Mouse (Mus musculus) heart, adult 2 months (tissue): ENCODE data around the gene Smim8. TPM values are rescaled to one million over a fixed set of nuclear protein-coding genes. Genes with fewer than 3 reads are reported as not detected.

Experiments used
- DNase-seq, 2 experiments: peaks; one replicate each; pipeline ENCODE4 v3.0.0; 2021
- H3K27ac ChIP-seq: fragments of 200-600 bp; 2 replicates; pipeline ENCODE4 v1.8.1; 2022
- H3K27me3 ChIP-seq: fragments of 200-500 bp; 2 replicates; pipeline ENCODE4 v1.6.1; 2012; ENCODE audit warnings: mild to moderate bottlenecking, low read length, inconsistent platforms, mixed read lengths; ENCODE audit not compliant: control insufficient read depth, insufficient read depth
- H3K36me3 ChIP-seq: fragments of 200-500 bp; 2 replicates; pipeline ENCODE4 v1.6.1; 2012; ENCODE audit warnings: low read length, inconsistent platforms; ENCODE audit not compliant: control insufficient read depth, insufficient read depth
- H3K4me1 ChIP-seq: fragments of 200-500 bp; 2 replicates; pipeline ENCODE4 v1.6.1; 2011; ENCODE audit warnings: low read length; ENCODE audit not compliant: control insufficient read depth, insufficient read depth
- H3K4me3 ChIP-seq: fragments of 200-600 bp; 2 replicates; pipeline ENCODE4 v1.8.1; 2022
- H3K79me2 ChIP-seq: fragments of 200-500 bp; replicated peaks from 2 replicates; pipeline ENCODE4 v1.6.1; 2012; ENCODE audit warnings: mild to moderate bottlenecking, inconsistent platforms, low read length, moderate library complexity, mixed read lengths; ENCODE audit not compliant: control insufficient read depth, insufficient read depth
- H3K9ac ChIP-seq: fragments of 200-500 bp; 2 replicates; pipeline ENCODE4 v1.6.1; 2012; ENCODE audit warnings: low read depth, mild to moderate bottlenecking, control low read depth, inconsistent platforms, low read length, mixed read lengths
- CTCF ChIP-seq: fragments of 200-600 bp; IDR thresholded peaks from 2 replicates; pipeline ENCODE4 v1.8.1; 2022; ENCODE audit warnings: antibody characterized with exemption, mild to moderate bottlenecking, moderate library complexity
- EP300 ChIP-seq: fragments of 200-500 bp; IDR thresholded peaks from 2 replicates; pipeline ENCODE4 v1.6.1; 2011; ENCODE audit warnings: low read depth, low read length, control low read depth; ENCODE audit not compliant: insufficient read depth
- POLR2A ChIP-seq: fragments of 200-500 bp; IDR thresholded peaks from 2 replicates; pipeline ENCODE4 v1.6.1; 2011; ENCODE audit warnings: mild to moderate bottlenecking, low read depth, low read length, control low read depth; ENCODE audit not compliant: insufficient read depth
- WGBS: fragments of 180-500 bp; shearing (Covaris S2); methylation state at CpG from one replicate; pipeline ENCODE4 v1.1.7; 2018; 5-methylcytosine and 5-hydroxymethylcytosine counted together
- intact Hi-C: fragments of 180-260 bp; cut with DNase I; formaldehyde crosslinking; loops from one replicate; pipeline ENCODE4 v1.15.1; 2025
- polyA plus RNA-seq: library from polyadenylated mRNA; depleted of rRNA; stranded (reverse); fragments of >200 nt; gene quantifications from 2 replicates; pipeline ENCODE4 v1.2.3, GENCODE M21; 2012; rRNA removed
- total RNA-seq, 2 experiments: library from RNA; stranded (reverse); gene quantifications; 2 replicates each; pipeline ENCODE4 v1.2.3; 2021

Gene Smim8
- total and polyA plus RNA-seq, 3 experiments: 19.1 to 66.6 (median 54.6) TPM

- Histone ChIP-seq H3K36me3 (no peaks in the 10 kb centered on the region), H3K4me3 (no peak overlapping the region), H3K4me1 (no peaks in the 10 kb centered on the region), H3K27me3 (no peaks in the 10 kb centered on the region), H3K9ac (no peak overlapping the region), H3K27ac (no peak overlapping the region), H3K79me2 (no peaks in the 10 kb centered on the region)
- no peak for TF ChIP-seq EP300
- TF ChIP-seq POLR2A: no peak
- TF ChIP-seq CTCF: no peak
- intact Hi-C loops: no loop called here
- 60% methylated on average over 4 of the region's 4 CpGs for WGBS
- no peak for DNase-seq
These were observed 53.9 kb downstream of the Smim8 start for GRCm38 (mm10) chr4:34724306-34724705.

GRCm38 (mm10) chr4:34723186-34723585 is 55.0 kb downstream of the Smim8 start:
- Histone ChIP-seq H3K9ac (no peak overlapping the region), H3K27ac (no peak overlapping the region), H3K27me3 (no peaks in the 10 kb centered on the region), H3K36me3 (no peaks in the 10 kb centered on the region), H3K4me1 (no peaks in the 10 kb centered on the region), H3K79me2 (no peaks in the 10 kb centered on the region), H3K4me3 (no peak overlapping the region)
- 57% methylated on average over 4 of the region's 4 CpGs for WGBS
- DNase-seq: no peak
- intact Hi-C loops: no loop called here
- TF ChIP-seq POLR2A (no peak), EP300 (no peak), CTCF (no peak)

- no peak for DNase-seq
- H3K4me3 ChIP-seq: no peak overlapping the region
- H3K27ac ChIP-seq: no peak overlapping the region
- H3K4me1 ChIP-seq: no peaks in the 10 kb centered on the region
- intact Hi-C loops: no loop called here
- no peaks in the 10 kb centered on the region for H3K36me3 ChIP-seq
- H3K27me3 ChIP-seq: no peaks in the 10 kb centered on the region
- 87% methylated on average over 7 of the region's 7 CpGs for WGBS
- H3K79me2 ChIP-seq: no peaks in the 10 kb centered on the region
- TF ChIP-seq EP300 (no peak), POLR2A (no peak), CTCF (no peak)
- no peak overlapping the region for H3K9ac ChIP-seq
These were observed 57.9 kb downstream of the Smim8 start for GRCm38 (mm10) chr4:34720127-34720895.

GRCm38 (mm10) chr4:34719421-34719820 is 58.8 kb downstream of the Smim8 start:
- no peaks in the 10 kb centered on the region for H3K79me2 ChIP-seq
- DNase-seq: no peak
- H3K27ac ChIP-seq: no peak overlapping the region
- H3K36me3 ChIP-seq: no peaks in the 10 kb centered on the region
- no peaks in the 10 kb centered on the region for H3K4me1 ChIP-seq
- no peak for TF ChIP-seq POLR2A
- no peak for TF ChIP-seq CTCF
- TF ChIP-seq EP300: no peak
- WGBS: 95% methylated on average over 12 of the region's 12 CpGs
- H3K9ac ChIP-seq: no peak overlapping the region
- H3K27me3 ChIP-seq: no peaks in the 10 kb centered on the region
- intact Hi-C loops: no loop called here
- H3K4me3 ChIP-seq: no peak overlapping the region

Other genes with a start within 250 kb of the Smim8 start
- gene Akirin2, start 227.5 kb downstream of the Smim8 start, total RNA-seq: 10 to 100 TPM; 54.5 to 62.4 TPM
- 23.8 and 36.1 TPM in 2 replicates for gene Akirin2, start 227.5 kb downstream of the Smim8 start, polyA plus RNA-seq
- gene Orc3, start 163.5 kb downstream of the Smim8 start, total RNA-seq: 10 to 100 TPM; 28.5 to 34.3 TPM
- 17.1 and 37.5 TPM in 2 replicates for gene Orc3, start 163.5 kb downstream of the Smim8 start, polyA plus RNA-seq
- gene Rars2, start 163.5 kb downstream of the Smim8 start, total RNA-seq: 10 to 100 TPM; 23.6 to 24.9 TPM
- gene Rars2, start 163.5 kb downstream of the Smim8 start, polyA plus RNA-seq: 10.1 and 19.8 TPM in 2 replicates
- gene Slc35a1, start 91.0 kb downstream of the Smim8 start, total RNA-seq: 10 to 100 TPM; 11.1 to 14.0 TPM
- 9.0 and 18.1 TPM in 2 replicates for gene Slc35a1, start 91.0 kb downstream of the Smim8 start, polyA plus RNA-seq
- under 1 TPM in 1 of 2 experiments, not detected in 1; 0.16 TPM for gene Cfap206, start 48.2 kb downstream of the Smim8 start, total RNA-seq
- gene Cfap206, start 48.2 kb downstream of the Smim8 start, polyA plus RNA-seq: 0.23 and 0.47 TPM in 2 replicates
- gene Gm136, start 22.2 kb downstream of the Smim8 start, total RNA-seq: not detected
- gene Gm136, start 22.2 kb downstream of the Smim8 start, polyA plus RNA-seq: not detected in 2 replicates
- 10 to 100 TPM; 14.0 to 15.7 TPM for gene Zfp292, start 104.5 kb upstream of the Smim8 start, total RNA-seq
- gene Zfp292, start 104.5 kb upstream of the Smim8 start, polyA plus RNA-seq: 1.7 and 3.9 TPM in 2 replicates
- not detected for gene Cga, start 115.4 kb upstream of the Smim8 start, total RNA-seq
- gene Cga, start 115.4 kb upstream of the Smim8 start, polyA plus RNA-seq: not detected in 2 replicates